Mouse (Mus musculus): ENCODE measurements at regions not wholly inside any gene's neighbourhood (a gene's known extent, or its start where the extent isn't known, plus 50 kb on each side); places are given as distances from the start of the nearest gene placed in this dataset.

DNA sequence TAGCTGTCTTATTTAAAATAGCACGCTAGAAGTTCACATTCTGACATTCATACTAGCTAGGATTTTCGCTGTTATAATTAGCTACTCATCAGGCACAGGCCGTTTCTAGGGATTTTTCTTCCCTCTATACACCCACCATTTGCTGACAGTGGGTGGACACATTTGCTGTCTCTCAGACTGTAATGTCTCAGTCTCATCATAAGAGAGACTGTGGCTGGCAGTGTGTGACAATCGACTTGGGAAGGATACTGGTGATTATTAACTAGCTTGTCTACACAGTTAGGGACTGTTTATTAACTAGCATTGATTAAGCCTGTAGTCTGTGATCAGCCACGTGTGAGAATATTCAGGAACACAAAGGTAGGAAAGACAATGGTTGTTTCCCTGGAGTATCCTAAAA lies 208.0 kb upstream of the Btbd3 start:
- no peak for TF ChIP-seq CTCF (IDR thresholded peaks at IDR 0.05; ENCODE audit: borderline replicate concordance, insufficient read depth, low read length)
- no peak for TF ChIP-seq POLR2A (IDR thresholded peaks at IDR 0.05; ENCODE audit: low read depth, low read length)

Measured in embryonic fibroblast, embryonic 13.5 days (primary cell).